Mouse (Mus musculus) forebrain, embryonic 11.5 days (tissue): ENCODE data around the gene Pde11a. TPM values are rescaled to one million over a fixed set of nuclear protein-coding genes. Genes with fewer than 3 reads are reported as not detected.

Experiments used
- ATAC-seq: fragments of 200-750 bp; cut with Nextera tagmentation; replicated peaks from 2 replicates; pipeline ENCODE4 v1.8.0; 2017; ENCODE audit warnings: moderate TSS enrichment; ENCODE audit not compliant: low FRiP score
- DNase-seq: peaks from one replicate; pipeline ENCODE4 v3.0.0-alpha.2; 2017; ENCODE audit warnings: low spot score
- H3K27ac ChIP-seq: fragments of 300-500 bp; sonication (generic); 2 replicates; pipeline ENCODE4 v1.5.1; 2014; ENCODE audit warnings: low read depth, low read length
- H3K27me3 ChIP-seq: fragments of 300-500 bp; sonication (generic); 2 replicates; pipeline ENCODE4 v1.6.1; 2014; ENCODE audit warnings: mild to moderate bottlenecking, low read length, mixed read lengths; ENCODE audit not compliant: control insufficient read depth, insufficient read depth
- H3K36me3 ChIP-seq: fragments of 300-500 bp; sonication (generic); 2 replicates; pipeline ENCODE4 v1.6.1; 2014; ENCODE audit warnings: mild to moderate bottlenecking, low read length, moderate library complexity, mixed read lengths; ENCODE audit not compliant: control insufficient read depth, insufficient read depth
- H3K4me1 ChIP-seq: fragments of 300-500 bp; sonication (generic); replicated peaks from 2 replicates; pipeline ENCODE4 v1.6.1; 2014; ENCODE audit warnings: low read length, mixed read lengths; ENCODE audit not compliant: control insufficient read depth, insufficient read depth
- H3K4me2 ChIP-seq: fragments of 300-500 bp; sonication (generic); 2 replicates; pipeline ENCODE4 v1.6.1; 2014; ENCODE audit warnings: low read depth, mild to moderate bottlenecking, low read length, moderate library complexity, mixed read lengths; ENCODE audit not compliant: severe bottlenecking
- H3K4me3 ChIP-seq: fragments of 300-500 bp; sonication (generic); 2 replicates; pipeline ENCODE4 v1.5.1; 2014; ENCODE audit warnings: low read depth, low read length
- H3K9ac ChIP-seq: fragments of 300-500 bp; sonication (generic); 2 replicates; pipeline ENCODE4 v1.6.1; 2014; ENCODE audit warnings: low read length
- H3K9me3 ChIP-seq: fragments of 300-500 bp; sonication (generic); 2 replicates; pipeline ENCODE4 v1.6.1; 2016; ENCODE audit warnings: low read length, mixed read lengths; ENCODE audit not compliant: control insufficient read depth
- WGBS: fragments of 180-500 bp; shearing (Covaris S2); extraction: QIAGEN DNeasy Blood & Tissue Kit; methylation state at CpG from one replicate; pipeline ENCODE4 v1.1.7; 2014; 5-methylcytosine and 5-hydroxymethylcytosine counted together
- polyA plus RNA-seq: library from polyadenylated mRNA; unstranded; fragments of >200 nt; fragmentation: Nextera tagmentation; extraction: Ambion mirVana; gene quantifications from 2 replicates; pipeline ENCODE4 v1.2.1, GENCODE M21; 2014

The Pde11a gene
- polyA plus RNA-seq, 1 experiment from 2014 or later: 0.12 TPM

- H3K27ac ChIP-seq: no peak overlapping the region
- H3K4me2 ChIP-seq: no peak overlapping the region
- no peak overlapping the region for H3K9ac ChIP-seq
- no peaks in the 10 kb centered on the region for H3K27me3 ChIP-seq
- ATAC-seq: no peak
- H3K36me3 ChIP-seq: no peaks in the 10 kb centered on the region
- no peaks in the 10 kb centered on the region for H3K4me1 ChIP-seq
- no peak for DNase-seq
- no peak overlapping the region for H3K4me3 ChIP-seq
- WGBS: 59% methylated on average over 14 of the region's 14 CpGs
- H3K9me3 ChIP-seq: no peaks in the 10 kb centered on the region
Measured at GRCm38 (mm10) chr2:76101889-76102602, 236.5 kb downstream of the Pde11a start.

GRCm38 (mm10) chr2:76100597-76100996 lies 238.0 kb downstream of the Pde11a start:
- ATAC-seq (no peak), DNase-seq (no peak)
- Histone ChIP-seq H3K4me2 (no peak overlapping the region), H3K36me3 (no peaks in the 10 kb centered on the region), H3K9ac (no peak overlapping the region), H3K27ac (no peak overlapping the region), H3K4me3 (no peak overlapping the region), H3K4me1 (no peaks in the 10 kb centered on the region), H3K9me3 (no peaks in the 10 kb centered on the region), H3K27me3 (no peaks in the 10 kb centered on the region)
- 91% methylated on average over 9 of the region's 9 CpGs for WGBS

GRCm38 (mm10) chr2:76099726-76100347 lies 238.7 kb downstream of the Pde11a start:
- no peak overlapping the region for H3K4me3 ChIP-seq
- ATAC-seq: no peak
- WGBS: 74% methylated on average over 9 of the region's 9 CpGs

DNA sequence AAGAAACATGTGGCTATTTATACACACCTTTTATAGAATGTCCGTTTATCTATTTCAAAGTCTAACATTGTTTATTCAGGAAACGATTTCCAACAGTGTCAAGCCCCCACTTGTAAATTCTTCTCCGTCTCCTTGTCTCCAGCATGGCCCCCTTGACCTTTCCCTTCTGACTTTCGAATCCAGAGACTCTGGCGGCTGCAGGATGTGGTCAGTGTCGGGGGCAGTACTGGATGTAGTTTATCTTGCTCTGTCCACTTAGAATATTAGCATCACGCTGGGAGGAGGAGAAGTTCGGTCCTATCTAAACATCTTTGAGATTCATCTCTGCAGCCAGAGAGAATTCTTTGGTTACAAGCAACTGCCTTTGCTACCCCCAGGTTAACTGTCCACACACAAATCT lies 240.2 kb downstream of the Pde11a start:
- Histone ChIP-seq H3K27me3 (no peaks in the 10 kb centered on the region), H3K36me3 (no peaks in the 10 kb centered on the region), H3K9ac (no peak overlapping the region), H3K4me1 (no peaks in the 10 kb centered on the region), H3K4me2 (no peak overlapping the region), H3K27ac (no peak overlapping the region), H3K9me3 (no peaks in the 10 kb centered on the region), H3K4me3 (no peak overlapping the region)
- WGBS: 71% methylated on average over 8 of the region's 8 CpGs
- DNase-seq: no peak
- no peak for ATAC-seq

More at GRCm38 (mm10) chr2:76099726-76100347, 238.7 kb downstream of the Pde11a start:
- Histone ChIP-seq H3K4me2 (no peak overlapping the region), H3K27me3 (no peaks in the 10 kb centered on the region), H3K9ac (no peak overlapping the region), H3K9me3 (no peaks in the 10 kb centered on the region), H3K36me3 (no peaks in the 10 kb centered on the region), H3K4me1 (no peaks in the 10 kb centered on the region), H3K27ac (no peak overlapping the region)
- DNase-seq: no peak

DNA sequence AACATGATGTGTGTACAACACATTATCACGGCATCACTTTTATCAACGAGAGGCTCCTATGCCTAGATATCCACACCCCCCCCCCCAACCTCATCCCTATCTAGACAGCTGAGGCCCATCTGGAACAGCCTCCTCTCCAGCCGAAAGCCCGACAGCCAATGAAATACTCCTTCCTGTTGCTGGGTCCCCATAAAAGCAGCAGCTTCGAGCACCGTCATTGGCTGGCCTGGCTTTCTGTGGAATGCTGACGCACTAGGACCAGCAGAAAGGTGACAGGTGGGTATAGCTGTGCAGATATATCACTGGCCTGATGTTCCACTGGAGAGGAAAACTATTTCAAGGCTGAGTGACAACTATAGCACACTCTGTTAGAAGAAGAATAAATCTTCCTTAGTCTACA lies 240.7 kb downstream of the Pde11a start:
- WGBS: 85% methylated on average over 7 of the region's 7 CpGs
- no peak overlapping the region for H3K27ac ChIP-seq
- no peak overlapping the region for H3K4me2 ChIP-seq
- H3K9me3 ChIP-seq: no peaks in the 10 kb centered on the region
- no peaks in the 10 kb centered on the region for H3K36me3 ChIP-seq
- no peak overlapping the region for H3K9ac ChIP-seq
- ATAC-seq (no peak), DNase-seq (no peak)
- no peaks in the 10 kb centered on the region for H3K27me3 ChIP-seq
- H3K4me1 ChIP-seq: no peaks in the 10 kb centered on the region
- no peak overlapping the region for H3K4me3 ChIP-seq

GRCm38 (mm10) chr2:76097284-76097683 lies 241.3 kb downstream of the Pde11a start:
- no peak for DNase-seq
- no peaks in the 10 kb centered on the region for H3K4me1 ChIP-seq
- H3K36me3 ChIP-seq: no peaks in the 10 kb centered on the region
- no peaks in the 10 kb centered on the region for H3K9me3 ChIP-seq
- 81% methylated on average over 8 of the region's 8 CpGs for WGBS
- no peak overlapping the region for H3K27ac ChIP-seq
- no peak overlapping the region for H3K4me3 ChIP-seq
- ATAC-seq: no peak
- no peaks in the 10 kb centered on the region for H3K27me3 ChIP-seq
- H3K9ac ChIP-seq: no peak overlapping the region
- no peak overlapping the region for H3K4me2 ChIP-seq

- H3K9me3 ChIP-seq: no peaks in the 10 kb centered on the region
- no peaks in the 10 kb centered on the region for H3K36me3 ChIP-seq
Measured at GRCm38 (mm10) chr2:76095861-76096260, 242.7 kb downstream of the Pde11a start.

DNA sequence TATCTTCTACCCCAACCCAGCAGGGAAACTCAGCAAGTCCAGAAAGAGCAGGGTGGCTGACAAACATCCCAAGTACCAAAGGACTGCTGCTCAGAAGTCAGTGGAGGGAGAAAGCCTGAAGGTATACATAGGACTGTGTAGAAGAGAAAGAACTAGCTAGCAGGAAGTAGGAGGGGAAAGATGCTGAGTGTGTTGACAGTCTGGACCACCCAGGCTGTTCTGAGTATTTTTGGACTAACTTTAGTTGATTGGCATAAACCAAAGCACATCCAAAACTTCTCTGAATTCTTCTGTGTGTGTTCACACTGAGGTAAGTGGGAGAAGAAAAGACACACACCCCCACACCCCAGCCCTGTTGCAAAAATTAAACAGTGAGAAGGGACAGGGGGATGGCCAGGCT lies 248.1 kb downstream of the Pde11a start:
- Histone ChIP-seq H3K4me2 (no peak overlapping the region), H3K36me3 (no peaks in the 10 kb centered on the region), H3K4me3 (no peak overlapping the region), H3K27me3 (no peaks in the 10 kb centered on the region), H3K4me1 (no peaks in the 10 kb centered on the region), H3K9ac (no peak overlapping the region), H3K9me3 (no peaks in the 10 kb centered on the region), H3K27ac (no peak overlapping the region)
- DNase-seq (no peak), ATAC-seq (no peak)

More at GRCm38 (mm10) chr2:76095861-76096260, 242.7 kb downstream of the Pde11a start:
- Histone ChIP-seq H3K4me2 (no peak overlapping the region), H3K27ac (no peak overlapping the region), H3K27me3 (no peaks in the 10 kb centered on the region), H3K4me3 (no peak overlapping the region), H3K4me1 (no peaks in the 10 kb centered on the region), H3K9ac (no peak overlapping the region)
- ATAC-seq (no peak), DNase-seq (no peak)
- 94% methylated on average over 5 of the region's 5 CpGs for WGBS

DNA sequence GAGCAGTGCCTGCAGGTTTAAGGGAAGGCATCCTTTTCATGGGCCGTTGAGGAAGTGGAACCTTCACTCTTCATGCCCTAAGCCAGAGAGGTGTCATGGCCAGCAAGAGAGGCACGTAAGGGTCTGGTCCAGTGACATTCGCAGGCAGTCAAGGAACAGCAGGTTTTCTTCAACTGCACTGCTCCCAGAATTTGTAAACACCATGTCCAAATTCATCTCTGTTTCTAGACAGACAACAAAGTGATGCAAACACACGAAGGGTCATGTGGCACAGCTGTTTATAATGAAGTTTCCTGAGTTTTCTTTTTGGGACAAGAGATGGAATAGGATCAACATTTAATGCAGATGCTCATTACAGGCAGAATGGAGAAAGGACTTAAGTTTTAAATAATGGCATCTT lies 249.7 kb downstream of the Pde11a start:
- H3K4me1 ChIP-seq: no peaks in the 10 kb centered on the region
- H3K27ac ChIP-seq: no peak overlapping the region
- H3K27me3 ChIP-seq: no peaks in the 10 kb centered on the region
- H3K9ac ChIP-seq: no peak overlapping the region
- no peaks in the 10 kb centered on the region for H3K36me3 ChIP-seq
- 74% methylated on average over 4 of the region's 4 CpGs for WGBS
- no peaks in the 10 kb centered on the region for H3K9me3 ChIP-seq
- H3K4me2 ChIP-seq: no peak overlapping the region
- ATAC-seq (no peak), DNase-seq (no peak)
- H3K4me3 ChIP-seq: no peak overlapping the region
